Mouse (Mus musculus): ENCODE measurements around the gene Tenm4.

DNA sequence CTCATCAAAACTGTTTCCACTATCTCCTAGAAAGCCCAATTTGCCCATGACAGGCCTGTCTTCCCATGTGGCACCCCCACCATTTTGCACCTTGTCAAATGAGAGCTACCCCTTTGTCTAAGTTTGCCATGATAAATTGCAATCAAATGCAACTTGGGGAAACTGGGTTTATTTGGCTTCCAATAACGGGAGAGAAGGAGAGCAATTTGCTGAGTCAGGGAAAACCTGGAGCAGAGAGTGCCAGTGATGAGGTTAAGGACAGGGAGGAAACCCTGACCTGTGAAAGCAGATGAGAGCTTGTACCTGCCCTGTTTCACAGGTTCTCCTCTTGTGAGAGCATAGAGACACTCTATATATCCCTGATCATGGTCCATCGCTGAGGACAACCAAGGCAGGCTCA, 170.4 kb downstream of the Tenm4 start:
- no peak for TF ChIP-seq CTCF (conservative IDR thresholded peaks at IDR 0.05 in 1 of 2, IDR thresholded peaks at IDR 0.05 in 1 of 2; ENCODE audit: low read depth in 2 of 2, low read length in 2 of 2)
- no peak for TF ChIP-seq GABPA (IDR thresholded peaks at IDR 0.05; ENCODE audit: insufficient replicate concordance, low read depth, low read length)
- no peak for TF ChIP-seq CHD1 (IDR thresholded peaks at IDR 0.05; ENCODE audit: low read depth, low read length)
- TF ChIP-seq POLR2A (IDR thresholded peaks at IDR 0.05; ENCODE audit: low read depth, low read length) = no peak
- TF ChIP-seq ZMIZ1 (IDR thresholded peaks at IDR 0.05; ENCODE audit: low read depth, low read length) = no peak

All from CH12.LX (cell line).